Mouse (Mus musculus): ENCODE measurements around the gene Nelfb.
"Not testable (repeated sequence)": the region's sequence is repeated elsewhere in the genome, so short reads cannot be mapped to it uniquely, and the experiment has no call there.

Gene Nelfb

DNA sequence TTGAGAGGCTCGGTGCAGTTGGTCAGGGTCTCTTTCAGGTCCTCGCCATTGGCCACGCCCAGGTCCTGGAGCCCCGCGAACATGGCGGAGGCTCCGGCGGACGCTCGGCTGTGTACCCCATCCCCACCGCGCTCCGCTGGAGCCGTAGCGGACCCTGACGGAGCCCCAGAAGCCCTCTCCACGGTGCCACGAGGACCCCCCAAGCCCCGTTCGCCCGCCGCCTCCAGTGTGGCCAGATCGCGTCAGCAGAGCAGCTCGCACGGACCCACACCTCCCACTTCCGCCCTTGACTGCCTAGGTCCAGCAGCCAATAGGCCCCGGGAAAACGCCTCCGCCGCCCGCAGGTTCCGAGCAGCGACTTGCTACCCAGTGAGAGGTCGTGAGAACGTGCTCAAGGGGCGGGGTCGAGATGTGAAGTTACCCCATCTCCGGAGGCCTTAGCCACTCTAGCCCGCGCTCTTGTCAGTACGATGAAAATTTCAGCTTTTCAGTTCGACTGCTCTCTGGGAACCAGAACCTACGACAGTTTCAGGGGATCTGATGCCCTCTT lies at the start of gene Nelfb:
Gene Nelfb, minus strand, starts transcription at position 369 of the 550 bp plus-strand sequence.
- in situ Hi-C loops (cut with MboI; ENCODE audit: low sequenced_read_pairs): no loop called here

DNA sequence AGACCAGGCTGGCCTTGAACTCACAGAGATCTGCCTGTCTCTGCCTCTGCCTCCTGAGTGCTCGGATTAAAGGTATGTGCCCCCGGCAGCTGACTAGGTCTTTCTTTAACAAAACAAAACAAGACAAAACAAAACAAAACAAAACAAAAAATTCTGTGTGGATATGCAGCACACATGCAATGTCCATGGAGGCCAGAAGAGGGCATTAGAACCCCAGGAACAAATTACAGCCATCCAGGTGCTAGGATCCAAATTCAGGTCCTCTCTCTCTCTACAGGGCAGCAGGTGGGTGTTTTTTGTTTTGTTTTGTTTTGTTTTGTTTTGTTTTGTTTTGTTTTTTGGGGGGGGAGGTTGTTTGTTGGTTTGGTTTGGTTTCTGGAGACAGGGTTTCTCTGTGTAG lies 47.6 kb upstream of the Nelfb start:
- in situ Hi-C loops (cut with MboI; ENCODE audit: low sequenced_read_pairs): no loop called here

DNA sequence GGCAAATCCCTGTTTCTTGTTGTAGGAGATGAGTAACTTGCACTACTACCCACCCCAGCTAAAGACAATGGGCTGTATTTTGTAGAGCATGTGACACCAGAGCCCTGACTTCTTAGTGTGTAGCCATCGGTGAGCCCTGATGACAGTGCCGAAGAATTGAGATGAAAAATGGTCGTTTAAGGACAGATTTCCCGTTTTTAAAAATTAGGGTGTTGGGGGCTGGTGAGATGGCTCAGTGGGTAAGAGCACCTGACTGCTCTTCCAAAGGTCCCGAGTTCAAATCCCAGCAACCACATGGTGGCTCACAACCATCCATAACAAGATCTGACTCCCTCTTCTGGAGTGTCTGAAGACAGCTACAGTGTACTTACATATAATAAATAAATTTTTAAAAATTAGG lies 46.0 kb upstream of the Nelfb start:
- in situ Hi-C loops (cut with MboI; ENCODE audit: low sequenced_read_pairs): not testable (repeated sequence)

DNA sequence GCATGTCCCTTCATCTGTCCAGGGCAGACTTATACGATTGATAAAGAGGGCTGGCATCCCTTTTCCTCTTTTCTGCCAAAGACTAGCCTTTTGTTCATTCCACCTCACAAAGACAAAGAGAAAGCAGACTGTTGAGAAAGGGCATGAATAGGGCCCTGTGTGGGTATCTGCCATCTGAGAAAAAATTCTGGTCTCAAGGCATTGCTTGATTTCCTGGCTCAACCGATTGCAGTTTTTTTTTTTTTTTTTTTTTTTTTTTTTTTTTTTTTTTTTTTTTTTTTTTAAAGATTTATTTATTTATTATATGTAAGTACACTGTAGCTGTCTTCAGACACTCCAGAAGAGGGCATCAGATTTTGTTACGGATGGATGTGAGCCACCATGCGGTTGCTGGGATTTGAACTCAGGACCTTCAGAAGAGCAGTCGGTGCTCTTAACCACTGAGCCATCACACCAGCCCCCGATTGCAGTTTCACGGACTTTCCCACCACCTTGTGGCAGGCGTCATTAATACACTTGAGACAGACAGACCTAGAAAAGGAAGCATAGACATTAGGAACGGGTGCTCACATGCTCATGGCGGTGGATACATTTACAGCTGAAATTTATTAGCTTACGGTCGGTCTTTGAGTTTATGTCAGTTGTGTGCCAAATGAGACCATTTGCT lies 45.3 kb upstream of the Nelfb start:
- in situ Hi-C loops (cut with MboI; ENCODE audit: low sequenced_read_pairs): not testable (repeated sequence)

DNA sequence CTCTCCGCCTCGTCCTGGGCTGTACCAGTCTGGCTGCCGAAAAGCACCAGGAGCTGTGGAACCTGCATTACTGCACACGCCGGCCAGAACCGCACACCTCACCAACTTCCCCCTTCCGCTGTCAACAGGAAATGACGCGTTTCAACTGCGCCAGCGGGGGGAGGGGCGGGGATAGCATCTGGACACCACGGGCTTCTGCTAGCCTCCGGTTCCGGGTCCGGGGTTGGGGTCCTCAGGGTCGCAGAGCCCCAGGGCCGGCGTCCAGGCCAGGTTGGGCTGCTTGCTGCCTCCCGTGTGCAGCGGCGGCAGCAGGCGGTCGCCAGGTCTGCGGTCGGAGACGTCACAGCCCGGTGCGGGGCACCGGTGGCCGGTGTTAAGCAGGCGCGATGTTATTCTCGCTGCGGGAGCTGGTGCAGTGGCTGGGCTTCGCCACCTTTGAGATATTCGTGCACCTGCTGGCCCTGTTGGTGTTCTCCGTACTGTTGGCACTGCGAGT lies 44.0 kb upstream of the Nelfb start, which contains the start of gene Tmem203:
Gene Tmem203, plus strand, starts transcription at position 156 of the 496 bp plus-strand sequence.
- in situ Hi-C loops (cut with MboI; ENCODE audit: low sequenced_read_pairs): no loop called here

DNA sequence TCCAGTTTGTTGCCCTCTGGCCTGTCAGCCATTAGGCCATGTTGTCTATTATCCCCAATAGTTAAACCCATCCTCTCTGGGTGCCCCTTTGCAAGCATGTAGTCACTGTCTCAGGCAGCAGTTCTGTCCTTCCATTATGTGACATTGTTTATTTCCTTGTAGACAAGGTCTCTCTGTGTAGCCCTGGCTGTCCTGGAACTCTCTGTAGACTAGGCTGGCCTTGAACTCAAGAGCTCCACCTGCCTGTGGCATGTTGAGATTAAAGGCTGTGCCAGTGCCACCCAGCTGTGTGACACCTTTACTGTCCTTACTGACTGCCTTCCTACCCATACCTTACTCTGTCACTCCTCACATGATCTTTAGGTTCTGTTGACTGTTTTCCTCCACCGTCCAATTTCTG lies 41.0 kb upstream of the Nelfb start:
- in situ Hi-C loops (cut with MboI; ENCODE audit: low sequenced_read_pairs): no loop called here

DNA sequence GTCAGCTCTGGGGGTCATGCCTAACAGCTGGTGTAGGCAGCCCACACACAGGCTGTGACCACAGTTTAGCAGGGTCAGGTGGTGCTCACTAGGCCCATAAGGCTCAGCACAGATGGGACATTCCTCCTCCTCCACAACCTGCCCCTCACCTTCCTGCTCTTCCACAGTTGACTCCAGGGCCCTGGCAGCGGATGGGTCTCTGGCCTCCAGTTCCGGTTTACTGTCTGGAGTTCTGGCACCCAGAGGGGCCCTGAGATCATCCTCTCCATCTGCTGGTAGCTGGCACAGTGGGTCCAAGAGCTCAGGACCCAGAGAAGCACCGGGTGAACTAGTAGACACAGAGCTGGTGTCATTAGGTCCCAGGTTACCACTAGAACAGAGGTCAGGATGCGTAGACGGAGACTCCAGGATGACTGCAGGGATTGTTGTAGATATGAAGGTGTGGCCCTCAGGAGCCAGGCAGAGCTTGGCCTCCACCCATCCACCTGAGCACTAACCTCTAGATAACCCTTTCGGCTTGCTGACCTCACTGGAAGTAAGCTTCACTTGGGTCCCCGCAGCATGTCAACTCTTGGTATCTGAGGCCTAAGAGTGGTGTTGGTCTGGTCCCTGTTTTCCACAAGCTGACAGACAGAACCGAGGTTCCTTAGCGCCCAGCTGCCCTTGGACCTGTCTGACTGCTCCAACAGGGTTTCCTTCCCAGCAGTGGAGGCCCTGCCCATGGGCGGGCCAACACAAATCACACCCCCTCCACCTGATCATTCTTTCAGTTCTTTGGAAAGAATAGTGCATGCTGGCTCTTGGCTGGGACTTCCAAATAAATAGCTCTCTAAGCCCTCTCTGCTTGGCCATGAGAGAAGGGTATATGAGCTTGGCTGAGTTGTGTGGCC lies 35.1 kb upstream of the Nelfb start, which contains the start of gene AL732309.1:
Gene AL732309.1, minus strand, starts transcription at position 681 of the 890 bp plus-strand sequence.
- in situ Hi-C loops (cut with MboI; ENCODE audit: low sequenced_read_pairs): no loop called here

DNA sequence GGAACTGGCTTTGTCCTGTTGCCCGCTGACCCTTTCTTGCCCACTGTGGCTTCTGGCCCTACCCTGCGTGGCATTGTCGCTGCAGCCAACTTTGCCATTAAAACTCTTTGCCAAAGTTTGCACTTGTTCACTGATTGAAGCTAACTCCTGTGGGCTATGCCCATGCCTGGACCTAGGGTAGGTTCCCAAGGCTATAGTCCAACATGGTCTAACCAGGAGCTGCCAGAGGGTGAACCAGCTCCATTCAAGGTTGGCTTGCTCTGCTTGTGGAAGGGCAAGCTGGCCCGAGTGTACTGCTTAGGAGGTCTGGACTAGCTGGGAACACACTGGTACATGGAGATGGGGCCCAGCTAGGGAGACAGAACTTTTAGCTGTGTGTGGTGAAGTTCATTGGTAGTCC lies 32.9 kb upstream of the Nelfb start:
- in situ Hi-C loops (cut with MboI; ENCODE audit: low sequenced_read_pairs): no loop called here

DNA sequence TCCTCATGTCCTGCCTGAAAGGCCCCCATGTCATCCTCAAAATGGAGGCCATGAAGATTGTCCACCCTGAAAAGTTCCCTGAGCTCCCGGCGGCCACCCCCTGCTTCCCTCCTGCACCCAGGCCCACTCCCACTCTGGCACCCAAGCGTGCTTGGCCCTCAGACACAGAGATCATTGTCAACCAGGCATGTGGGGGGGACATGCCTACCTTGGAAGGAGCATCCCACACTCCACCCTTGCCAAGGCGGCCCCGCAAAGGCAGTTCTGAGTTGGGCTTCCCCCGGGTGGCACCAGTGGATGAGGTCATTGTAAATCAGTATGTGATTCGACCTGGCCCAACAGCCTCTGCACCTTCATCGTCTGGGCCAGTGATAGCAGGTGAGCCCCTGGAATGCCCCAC lies 32.1 kb upstream of the Nelfb start:
- in situ Hi-C loops (cut with MboI; ENCODE audit: low sequenced_read_pairs): no loop called here

DNA sequence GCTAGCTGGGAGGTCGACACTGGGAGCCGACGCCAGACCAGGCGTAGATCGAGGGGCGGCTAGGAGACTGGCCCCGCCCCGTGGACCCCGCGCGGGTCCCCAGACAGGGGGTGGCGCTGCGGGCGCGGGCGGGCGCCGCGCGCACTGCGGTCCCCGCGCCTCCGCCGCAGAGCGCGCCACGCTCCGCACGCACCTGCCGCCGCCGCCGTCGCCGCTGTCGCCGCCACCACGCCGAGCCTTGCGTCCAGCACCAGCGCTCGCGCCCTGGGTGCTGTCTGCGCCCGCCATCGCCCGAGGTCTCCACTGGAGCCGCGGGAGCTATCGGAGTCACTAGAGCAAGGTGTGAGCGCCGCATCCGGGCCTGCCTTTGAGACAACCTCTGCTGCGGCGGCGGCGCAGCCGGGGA lies 30.8 kb upstream of the Nelfb start, which contains the start of the genes Rnf208 and Cysrt1:
Gene Rnf208, plus strand, starts transcription at position 155 of the 406 bp plus-strand sequence.
Gene Cysrt1, minus strand, starts transcription at position 352 of the 406 bp plus-strand sequence.
- in situ Hi-C loops (cut with MboI; ENCODE audit: low sequenced_read_pairs): no loop called here

DNA sequence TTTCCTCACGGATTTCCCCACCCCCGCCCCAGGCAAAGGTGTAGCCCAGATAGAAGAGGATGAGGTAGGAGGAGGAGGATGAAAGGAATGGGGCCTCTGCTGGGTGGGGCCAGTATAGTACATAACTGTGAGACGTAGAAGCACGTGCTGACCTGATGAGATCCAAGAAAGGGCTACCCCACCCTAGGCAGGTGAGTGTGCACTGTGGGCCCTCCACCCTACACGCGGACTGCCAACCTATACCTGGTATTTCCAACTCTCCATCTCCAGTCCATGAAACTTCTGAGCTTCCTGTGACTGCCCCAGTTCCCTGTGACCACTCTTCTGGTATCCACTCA lies 30.1 kb upstream of the Nelfb start:
- in situ Hi-C loops (cut with MboI; ENCODE audit: low sequenced_read_pairs): no loop called here

DNA sequence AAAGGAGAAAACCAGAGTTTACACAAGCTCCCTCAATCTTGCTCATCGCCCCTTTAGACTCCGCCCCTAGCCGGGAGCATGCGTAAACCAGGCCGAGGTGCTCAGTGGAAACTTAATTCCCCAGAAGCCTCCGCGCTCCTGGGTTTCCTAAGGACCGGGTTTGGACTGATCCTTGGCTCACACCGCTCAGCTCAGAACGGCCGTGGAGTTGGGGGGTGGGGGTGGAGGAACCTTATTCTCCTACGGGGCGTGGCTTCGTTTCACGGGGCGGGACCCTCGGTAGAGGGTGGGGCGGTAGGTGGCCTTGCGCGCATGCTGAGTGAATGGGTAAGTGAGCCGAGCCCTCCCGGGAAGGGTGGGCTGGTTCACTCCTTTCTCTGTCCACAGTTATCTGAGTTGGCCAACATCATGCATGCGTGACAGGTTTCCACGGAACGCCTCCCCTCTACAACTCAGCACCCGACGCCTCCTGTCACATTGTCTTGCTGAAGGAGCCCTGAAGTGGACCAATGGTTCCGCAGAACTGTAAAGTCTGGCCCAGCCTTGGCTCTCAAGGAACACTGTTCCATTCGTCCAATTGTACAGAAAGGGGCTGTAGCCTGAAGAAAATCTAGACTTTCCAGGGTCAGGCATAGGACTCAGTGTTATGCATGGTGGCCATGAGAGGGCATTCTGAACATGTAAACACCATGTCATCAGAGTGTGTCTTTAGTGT lies 29.6 kb upstream of the Nelfb start:
- in situ Hi-C loops (cut with MboI; ENCODE audit: low sequenced_read_pairs): no loop called here

DNA sequence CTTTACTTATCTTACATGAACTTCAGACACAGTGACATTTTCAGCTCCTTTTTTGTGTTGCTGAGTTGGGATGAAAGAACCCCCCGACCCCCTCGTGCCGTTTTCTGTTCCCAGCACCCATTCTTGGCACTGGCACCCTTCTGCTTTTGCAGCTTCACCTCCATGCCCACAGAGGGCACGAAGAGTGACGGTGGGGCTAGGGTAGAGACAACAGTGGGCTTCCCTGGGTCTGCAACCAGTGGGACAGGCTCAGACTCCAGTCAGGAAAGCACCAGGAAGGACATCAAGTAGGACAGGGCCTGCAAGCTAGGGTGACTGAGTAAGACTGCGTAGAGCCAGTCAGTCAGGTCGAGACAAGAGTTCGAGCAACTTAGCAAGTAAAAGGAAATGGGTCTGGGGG lies 29.0 kb upstream of the Nelfb start:
- in situ Hi-C loops (cut with MboI; ENCODE audit: low sequenced_read_pairs): no loop called here

DNA sequence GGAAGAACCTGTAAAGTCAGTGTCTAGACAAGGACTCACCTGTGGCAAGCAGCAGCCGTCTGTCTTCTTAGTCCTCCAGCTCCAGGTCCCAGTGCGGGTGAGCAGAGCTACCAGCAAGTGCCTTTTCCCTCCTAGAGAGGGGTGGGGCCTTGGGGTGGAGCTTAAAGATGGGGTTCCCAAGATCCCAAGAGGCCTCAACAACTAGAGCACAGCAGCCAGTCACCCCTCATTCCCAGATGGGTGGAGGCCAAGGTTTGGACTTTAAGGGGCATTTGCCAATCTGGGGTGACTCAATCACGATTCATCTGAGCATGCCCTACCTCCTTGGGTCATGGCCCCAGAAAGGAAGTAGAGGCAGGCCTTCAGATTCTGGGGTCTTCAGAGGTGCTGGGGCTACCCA lies 28.5 kb upstream of the Nelfb start:
- in situ Hi-C loops (cut with MboI; ENCODE audit: low sequenced_read_pairs): no loop called here

DNA sequence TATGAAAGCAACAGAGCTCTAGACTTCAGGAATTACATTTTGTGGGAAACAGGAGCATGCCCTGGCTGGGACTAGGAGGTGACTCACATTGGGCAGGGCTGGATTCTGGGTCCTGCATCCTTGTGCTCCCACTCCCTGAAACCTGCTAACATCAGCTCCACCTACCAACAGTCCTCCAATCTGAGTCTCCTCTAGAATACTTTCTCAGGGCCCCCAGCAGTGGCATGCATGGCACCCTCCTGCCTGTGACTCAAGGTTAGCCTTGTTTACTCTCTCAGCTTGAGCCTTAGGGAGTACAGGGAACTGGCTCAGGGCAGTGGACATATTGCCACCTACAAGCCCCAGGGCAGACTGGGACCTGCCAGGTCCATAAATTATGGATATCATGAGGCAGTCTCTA lies 26.8 kb upstream of the Nelfb start:
- in situ Hi-C loops (cut with MboI; ENCODE audit: low sequenced_read_pairs): no loop called here

DNA sequence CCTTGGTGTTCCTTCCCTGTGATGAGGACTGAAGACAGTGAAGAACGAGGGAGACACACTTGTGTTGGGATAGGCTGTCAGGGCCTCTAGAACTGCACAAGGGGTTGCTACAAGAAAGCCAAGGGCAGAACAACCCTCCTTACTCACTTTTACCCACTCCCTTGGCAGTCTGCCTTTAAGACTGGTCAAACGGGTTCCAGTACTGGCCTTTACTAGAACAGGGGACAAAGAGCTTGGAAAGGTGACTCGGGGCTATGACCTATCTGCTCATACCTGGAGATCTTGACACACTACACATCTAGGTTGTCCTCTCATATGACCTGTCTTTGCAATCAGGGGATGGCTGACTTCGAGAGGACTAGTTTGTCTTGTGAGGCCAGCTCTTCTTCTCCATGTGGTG lies 26.2 kb upstream of the Nelfb start:
- in situ Hi-C loops (cut with MboI; ENCODE audit: low sequenced_read_pairs): no loop called here

DNA sequence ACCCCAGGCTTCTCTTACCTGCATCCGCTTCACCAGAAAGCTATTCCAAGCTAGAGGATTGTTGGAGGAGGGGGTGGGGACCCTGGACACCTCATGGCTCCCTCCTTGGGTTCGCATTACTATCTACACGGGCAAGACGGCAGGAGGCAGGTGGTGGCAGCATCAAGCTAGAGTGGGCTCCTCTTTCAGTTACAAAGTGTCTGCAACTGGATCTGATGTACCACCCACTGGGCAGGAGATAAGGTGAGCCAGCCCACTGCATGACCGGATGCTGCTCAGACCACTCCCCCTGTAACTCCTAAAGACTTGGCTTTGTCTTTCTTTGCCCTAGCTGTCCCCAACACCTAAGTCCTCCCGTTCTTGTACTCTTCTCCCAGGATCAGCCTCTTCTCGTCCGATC lies 25.3 kb upstream of the Nelfb start, which contains the start of gene Rnf224:
Gene Rnf224, minus strand, starts transcription at position 174 of the 400 bp plus-strand sequence.
- in situ Hi-C loops (cut with MboI; ENCODE audit: low sequenced_read_pairs): no loop called here

DNA sequence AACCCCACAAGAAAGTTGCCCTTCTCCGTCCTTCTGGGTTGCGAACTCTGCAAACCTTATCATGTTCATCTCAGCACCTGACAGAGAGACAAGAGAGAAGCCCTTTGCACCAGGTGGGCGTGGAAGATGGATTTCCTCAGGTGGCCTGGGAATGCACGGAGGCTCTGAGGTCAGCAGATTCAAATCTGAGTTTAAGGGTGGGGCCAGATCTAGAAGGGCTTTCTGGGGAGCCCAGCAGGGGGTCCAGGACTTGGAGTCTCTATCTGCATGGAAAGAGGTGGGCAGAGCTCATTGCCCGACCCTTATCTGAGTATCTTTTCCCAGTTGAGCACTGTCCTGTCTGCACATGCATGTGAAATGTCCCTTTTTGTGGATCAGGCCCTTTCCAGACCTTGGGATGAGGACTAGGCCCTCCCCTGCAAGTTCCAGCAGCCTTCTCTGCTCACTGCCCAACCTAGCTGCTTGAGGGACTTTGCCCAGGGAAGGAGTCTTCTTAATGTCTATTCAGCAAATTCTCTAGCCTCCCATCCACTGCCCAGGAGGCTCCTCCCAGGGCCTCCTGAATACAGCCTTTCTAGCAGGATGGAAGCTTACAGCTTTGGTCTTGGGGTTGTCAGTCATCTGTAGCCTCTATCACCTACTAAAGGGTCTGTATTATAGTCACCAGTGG lies 23.4 kb upstream of the Nelfb start:
- in situ Hi-C loops (cut with MboI; ENCODE audit: low sequenced_read_pairs): no loop called here

DNA sequence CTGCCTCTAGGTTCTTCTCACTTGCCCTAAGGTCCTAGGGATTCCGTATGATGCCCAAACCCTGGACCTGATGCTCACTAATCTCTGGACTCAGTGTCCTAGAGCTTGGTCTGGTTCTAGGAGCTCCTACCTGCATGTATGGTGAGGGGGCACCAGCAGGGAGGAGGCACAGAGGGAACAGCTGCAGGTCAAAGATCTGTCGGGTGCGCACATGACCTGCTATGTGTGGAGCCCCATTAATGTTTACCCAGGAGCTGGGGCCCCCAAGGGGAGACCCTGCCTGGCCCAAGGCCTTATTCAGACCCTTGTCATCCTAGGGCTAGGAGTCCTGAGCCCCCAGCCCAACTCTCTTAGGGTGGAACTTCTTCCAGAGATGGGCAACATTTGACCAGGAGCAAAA lies 22.8 kb upstream of the Nelfb start, which contains the start of gene Slc34a3:
Gene Slc34a3, minus strand, starts transcription at position 315 of the 400 bp plus-strand sequence.
- in situ Hi-C loops (cut with MboI; ENCODE audit: low sequenced_read_pairs): no loop called here

DNA sequence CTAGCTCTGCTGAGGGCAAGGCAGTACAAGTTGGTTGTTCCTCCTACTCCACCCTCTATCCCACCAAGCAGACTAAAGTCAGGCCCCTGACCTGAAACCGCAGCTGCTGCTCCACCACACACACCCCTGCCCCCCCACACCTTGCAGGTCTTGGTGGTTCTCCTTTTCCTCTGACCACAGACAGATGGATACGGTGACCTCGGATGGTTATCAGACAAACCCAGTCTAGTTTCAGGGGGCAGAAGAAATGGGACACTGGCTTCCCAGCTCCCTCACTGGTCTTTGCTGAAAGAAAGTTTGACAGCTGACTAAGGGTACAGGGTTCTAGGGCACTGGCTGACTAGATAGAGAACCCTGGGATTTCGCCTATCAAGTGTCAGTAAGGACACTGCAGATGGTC lies 22.1 kb upstream of the Nelfb start:
- in situ Hi-C loops (cut with MboI; ENCODE audit: low sequenced_read_pairs): no loop called here

All from CH12F3 (cell line).